Mouse (Mus musculus): ENCODE results near the gene Grik3. TPM values are rescaled to one million over a fixed set of nuclear protein-coding genes. Genes with fewer than 3 reads are reported as not detected.
A peak's percentile ranks its signal among the peaks of the same experiment; 100 is the strongest.

Grik3 gene
- polyA plus RNA-seq, 1 experiment from 2014 or later = 3.6 TPM

- Histone ChIP-seq H3K27me3 (peaks cover 63% of the 10 kb centered on the region), H3K9me3 (no peaks in the 10 kb centered on the region), H3K4me1 (replicated peaks) (peaks cover 49% of the 10 kb centered on the region), H3K36me3 (no peaks in the 10 kb centered on the region), H3K4me2 (replicated peaks) (no peak overlapping the region), H3K9ac (replicated peaks) (no peak overlapping the region), H3K4me3 (replicated peaks) (no peak overlapping the region), H3K27ac (no peak overlapping the region)
- 10% methylated on average over 3 of the region's 3 CpGs for WGBS
- ATAC-seq = no peak
Measured at GRCm38 (mm10) chr4:125481256-125481655, 9.2 kb upstream of the Grik3 start.

GRCm38 (mm10) chr4:125484131-125484530, 6.4 kb upstream of the Grik3 start:
- Histone ChIP-seq H3K36me3 (no peaks in the 10 kb centered on the region), H3K4me2 (replicated peaks) (no peak overlapping the region), H3K27me3 (peaks cover 85% of the 10 kb centered on the region), H3K27ac (no peak overlapping the region), H3K4me1 (replicated peaks) (peaks cover 65% of the 10 kb centered on the region), H3K4me3 (replicated peaks) (no peak overlapping the region), H3K9ac (replicated peaks) (no peak overlapping the region), H3K9me3 (no peaks in the 10 kb centered on the region)
- 24% methylated on average over 8 of the region's 8 CpGs for WGBS
- no peak for ATAC-seq

- Histone ChIP-seq H3K36me3 (no peaks in the 10 kb centered on the region), H3K9ac (replicated peaks) (no peak overlapping the region), H3K4me1 (replicated peaks) (peaks cover 76% of the 10 kb centered on the region), H3K27ac (no peak overlapping the region), H3K27me3 (peaks cover 91% of the 10 kb centered on the region), H3K9me3 (no peaks in the 10 kb centered on the region), H3K4me2 (replicated peaks) (no peak overlapping the region), H3K4me3 (replicated peaks) (no peak overlapping the region)
- WGBS = 19% methylated on average over 15 of the region's 15 CpGs
- no peak for ATAC-seq
Measured at GRCm38 (mm10) chr4:125485416-125486239, 4.9 kb upstream of the Grik3 start.

GRCm38 (mm10) chr4:125486616-125487015, 3.9 kb upstream of the Grik3 start:
- H3K27me3 ChIP-seq = peaks cover 92% of the 10 kb centered on the region
- WGBS = under 1% methylated on average over 13 of the region's 13 CpGs
- peak overlapping the region; percentile 83; the same call in 1 of the 2 replicates for H3K4me2 ChIP-seq (replicated peaks)
- 0 out of 2 replicates have a peak overlapping the region, but pooled peaks have one; percentile 42 for H3K27ac ChIP-seq
- H3K9me3 ChIP-seq = no peaks in the 10 kb centered on the region
- peak; percentile 44 for ATAC-seq
- H3K9ac ChIP-seq (replicated peaks) = peak overlapping the region; percentile 54; the same call in 1 of the 2 replicates
- H3K36me3 ChIP-seq = no peaks in the 10 kb centered on the region
- H3K4me3 ChIP-seq (replicated peaks) = no peak overlapping the region
- peaks cover 77% of the 10 kb centered on the region for H3K4me1 ChIP-seq (replicated peaks)

GRCm38 (mm10) chr4:125487031-125487430, 3.5 kb upstream of the Grik3 start:
- Histone ChIP-seq H3K27ac (0 out of 2 replicates have a peak overlapping the region, but pooled peaks have one; percentile 51), H3K4me1 (replicated peaks) (peaks cover 77% of the 10 kb centered on the region), H3K4me3 (replicated peaks) (no peak overlapping the region), H3K36me3 (no peaks in the 10 kb centered on the region), H3K9ac (replicated peaks) (peak overlapping the region; percentile 54), H3K4me2 (replicated peaks) (peak overlapping the region; percentile 83), H3K9me3 (no peaks in the 10 kb centered on the region), H3K27me3 (peaks cover 92% of the 10 kb centered on the region)
- 2% methylated on average over 7 of the region's 7 CpGs for WGBS
- ATAC-seq = peak; percentile 9; the same call in 1 of the 2 replicates

GRCm38 (mm10) chr4:125488796-125489637, 1.5 kb upstream of the Grik3 start:
- peak overlapping the region; percentile 61 for H3K4me3 ChIP-seq (replicated peaks)
- peak overlapping the region; percentile 83 for H3K4me2 ChIP-seq (replicated peaks)
- ATAC-seq = no peak
- H3K27me3 ChIP-seq = peaks cover 96% of the 10 kb centered on the region
- WGBS = 4% methylated on average over 26 of the region's 26 CpGs
- H3K36me3 ChIP-seq = no peaks in the 10 kb centered on the region
- peak overlapping the region; percentile 83; the same call in 1 of the 2 replicates for H3K27ac ChIP-seq
- no peaks in the 10 kb centered on the region for H3K9me3 ChIP-seq
- H3K4me1 ChIP-seq (replicated peaks) = peaks cover 91% of the 10 kb centered on the region
- H3K9ac ChIP-seq (replicated peaks) = peak overlapping the region; percentile 10; the same call in 1 of the 2 replicates

GRCm38 (mm10) chr4:125489901-125490590, 454 bp upstream of the Grik3 start:
- peak; percentile 51 for ATAC-seq
- H3K27me3 ChIP-seq = peaks cover 96% of the 10 kb centered on the region
- under 1% methylated on average over 68 of the region's 81 CpGs for WGBS

GRCm38 (mm10) chr4:125491505-125492121, 1.1 kb downstream of the Grik3 start:
- H3K4me3 ChIP-seq (replicated peaks) = peak overlapping the region; percentile 61
- peaks cover 96% of the 10 kb centered on the region for H3K27me3 ChIP-seq
- no peaks in the 10 kb centered on the region for H3K9me3 ChIP-seq
- peak overlapping the region; percentile 83 for H3K4me2 ChIP-seq (replicated peaks)
- peaks cover 88% of the 10 kb centered on the region for H3K4me1 ChIP-seq (replicated peaks)
- no peaks in the 10 kb centered on the region for H3K36me3 ChIP-seq
- peak overlapping the region; percentile 83 for H3K27ac ChIP-seq
- peak overlapping the region; percentile 82 for H3K9ac ChIP-seq (replicated peaks)
- no peak for ATAC-seq
- under 1% methylated on average over 42 of the region's 42 CpGs for WGBS

More at GRCm38 (mm10) chr4:125489901-125490590, 454 bp upstream of the Grik3 start:
- Histone ChIP-seq H3K27ac (peak overlapping the region; percentile 83), H3K4me3 (replicated peaks) (peak overlapping the region; percentile 61), H3K9ac (replicated peaks) (peak overlapping the region; percentile 82), H3K9me3 (no peaks in the 10 kb centered on the region), H3K4me2 (replicated peaks) (peak overlapping the region; percentile 83), H3K36me3 (no peaks in the 10 kb centered on the region), H3K4me1 (replicated peaks) (peaks cover 99% of the 10 kb centered on the region)

GRCm38 (mm10) chr4:125492122-125492505, 1.6 kb downstream of the Grik3 start:
- Histone ChIP-seq H3K9ac (replicated peaks) (peak overlapping the region; percentile 82), H3K27ac (peak overlapping the region; percentile 83; the same call in 1 of the 2 replicates), H3K4me2 (replicated peaks) (peak overlapping the region; percentile 83), H3K4me3 (replicated peaks) (peak overlapping the region; percentile 61), H3K27me3 (peaks cover 97% of the 10 kb centered on the region), H3K36me3 (no peaks in the 10 kb centered on the region), H3K4me1 (replicated peaks) (peaks cover 88% of the 10 kb centered on the region), H3K9me3 (no peaks in the 10 kb centered on the region)
- ATAC-seq = no peak
- 13% methylated on average over 9 of the region's 9 CpGs for WGBS

GRCm38 (mm10) chr4:125492706-125493105, 2.2 kb downstream of the Grik3 start:
- Histone ChIP-seq H3K4me2 (replicated peaks) (peak overlapping the region; percentile 83), H3K4me1 (replicated peaks) (peaks cover 88% of the 10 kb centered on the region), H3K36me3 (no peaks in the 10 kb centered on the region), H3K4me3 (replicated peaks) (peak overlapping the region; percentile 61), H3K27me3 (peaks cover 96% of the 10 kb centered on the region), H3K27ac (peak overlapping the region; percentile 37; the same call in 1 of the 2 replicates), H3K9ac (replicated peaks) (peak overlapping the region; percentile 82), H3K9me3 (no peaks in the 10 kb centered on the region)
- no peak for ATAC-seq
- WGBS = 11% methylated on average over 9 of the region's 9 CpGs

- peaks cover 88% of the 10 kb centered on the region for H3K4me1 ChIP-seq (replicated peaks)
- H3K36me3 ChIP-seq = no peaks in the 10 kb centered on the region
- peak overlapping the region; percentile 61 for H3K4me3 ChIP-seq (replicated peaks)
- no peaks in the 10 kb centered on the region for H3K9me3 ChIP-seq
- peaks cover 96% of the 10 kb centered on the region for H3K27me3 ChIP-seq
- H3K4me2 ChIP-seq (replicated peaks) = peak overlapping the region; percentile 83
- WGBS = 5% methylated on average over 8 of the region's 8 CpGs
- peak overlapping the region; percentile 37 for H3K27ac ChIP-seq
- ATAC-seq = no peak
- peak overlapping the region; percentile 82 for H3K9ac ChIP-seq (replicated peaks)
Measured at GRCm38 (mm10) chr4:125493124-125493523, 2.6 kb downstream of the Grik3 start.
